Mouse (Mus musculus) bone marrow, adult 2 months (tissue): ENCODE measurements around the gene Speg.

Source experiments
- CTCF ChIP-seq: fragments of 200-500 bp; IDR thresholded peaks from 2 replicates; pipeline ENCODE4 v1.5.1; 2011; ENCODE audit warnings: low read length, control low read depth; ENCODE audit not compliant: control insufficient read depth, insufficient read depth
- POLR2A ChIP-seq: fragments of 200-500 bp; IDR thresholded peaks from 2 replicates; pipeline ENCODE4 v1.6.1; 2011; ENCODE audit warnings: low read depth, mild to moderate bottlenecking, control low read depth, low read length, borderline replicate concordance; ENCODE audit not compliant: control insufficient read depth

GRCm38 (mm10) chr1:75469287-75469825 lies 94.3 kb downstream of the Speg start:
- TF ChIP-seq CTCF = no peak
- TF ChIP-seq POLR2A = no peak
